Comparison of ENCODE assay signal across 8 mouse cellular contexts in genomic region chr3:35937345-35937744, GRCm38 (mm10). TPM values are rescaled to one million over a fixed set of nuclear protein-coding genes. Genes with fewer than 3 reads are reported as not detected.
DNase-seq lines count a peak whose midpoint lies in the region; ATAC-seq and TF ChIP-seq lines count a peak whose summit lies in the region.

Gene Dcun1d1 (minus strand): TSS chr3:35937445.

- no peak within 1 kb of the TSS for H3K27ac ChIP-seq in heart, embryonic 11.5 days (ENCODE audit: low read depth, low read length)
- no peak within 1 kb of the TSS for H3K27ac ChIP-seq in midbrain, postnatal 0 days (ENCODE audit: low read depth, low read length)

- no peak within 1 kb of the TSS for H3K9ac ChIP-seq in heart, embryonic 11.5 days (ENCODE audit: low read depth, low read length)
- H3K9ac ChIP-seq in midbrain, postnatal 0 days (replicated peaks; ENCODE audit: low read length, poor library complexity, severe bottlenecking): no peak within 1 kb of the TSS

- 91% methylated on average over 6 of the region's 6 CpGs for WGBS in heart, embryonic 11.5 days (ENCODE audit: insufficient replicate concordance)
- WGBS in midbrain, postnatal 0 days: 96% methylated on average over 6 of the region's 6 CpGs

- H3K9me3 ChIP-seq in heart, embryonic 11.5 days (replicated peaks; ENCODE audit: control insufficient read depth, low read length): no peaks in the 10 kb centered on the region
- no peaks in the 10 kb centered on the region for H3K9me3 ChIP-seq in midbrain, postnatal 0 days (ENCODE audit: low read length)

- H3K4me1 ChIP-seq in heart, embryonic 11.5 days (ENCODE audit: control insufficient read depth, insufficient read depth, low read length): peaks cover 9% of the 10 kb centered on the region; the same call in 1 of the 2 replicates
- H3K4me1 ChIP-seq in midbrain, postnatal 0 days (ENCODE audit: insufficient read depth, low read length): no peaks in the 10 kb centered on the region

- no peaks in the 10 kb centered on the region for H3K36me3 ChIP-seq in heart, embryonic 11.5 days (ENCODE audit: control insufficient read depth, insufficient read depth, low read length)
- no peaks in the 10 kb centered on the region for H3K36me3 ChIP-seq in midbrain, postnatal 0 days (ENCODE audit: insufficient read depth, low read length)

- H3K27me3 ChIP-seq in heart, embryonic 11.5 days (ENCODE audit: control insufficient read depth, insufficient read depth, low read length): no peaks in the 10 kb centered on the region
- no peaks in the 10 kb centered on the region for H3K27me3 ChIP-seq in midbrain, postnatal 0 days (ENCODE audit: insufficient read depth, low read length)

- H3K4me3 ChIP-seq in heart, embryonic 11.5 days (ENCODE audit: low read depth, low read length): no peak within 1 kb of the TSS
- H3K4me3 ChIP-seq in midbrain, postnatal 0 days (ENCODE audit: low read depth, low read length): no peak within 1 kb of the TSS

- TF ChIP-seq CTCF in midbrain, postnatal 0 days (IDR thresholded peaks at IDR 0.05): no peak

- no peak within 1 kb of the TSS for H3K4me2 ChIP-seq in heart, embryonic 11.5 days
- no peak within 1 kb of the TSS for H3K4me2 ChIP-seq in midbrain, postnatal 0 days (ENCODE audit: low read depth, low read length, poor library complexity, severe bottlenecking)

- ATAC-seq in common myeloid progenitor, adult 5-6 weeks (replicated peaks; ENCODE audit: low read depth, poor library complexity, severe bottlenecking): no peak
- no peak for ATAC-seq in heart, embryonic 11.5 days (replicated peaks; ENCODE audit: insufficient number of reproducible peaks, low FRiP score, low TSS enrichment)
- no peak for ATAC-seq in midbrain, postnatal 0 days (ENCODE audit: low FRiP score)

- no peak for DNase-seq in layer of hippocampus, adult 18-20 months (ENCODE audit: low spot score in 2 of 2)
- DNase-seq in layer of hippocampus, adult 9-11 months: no peak
- DNase-seq in left cerebral cortex, adult 8-10 months (ENCODE audit: low spot score in 2 of 2): no peak
- DNase-seq in midbrain, postnatal 0 days (ENCODE audit: low spot score): no peak
- no peak for DNase-seq in thymus, postnatal 14 days
- no peak for DNase-seq in urinary bladder, postnatal 14 days (ENCODE audit: low spot score)

RNA-seq across cellular contexts. Expression of gene Dcun1d1, which starts in this region (rescaled TPM):
- total RNA-seq in layer of hippocampus, adult 18-20 months (2021): 10 to 100 TPM; 65.7 to 70.2 TPM
- total RNA-seq in common myeloid progenitor, adult 5-6 weeks (2017): 226 and 326 TPM in 2 replicates
- polyA plus RNA-seq in heart, embryonic 11.5 days (2014; fragmentation: Nextera tagmentation; extraction: Ambion mirVana): 76.9 and 86.7 TPM in 2 replicates
- 10 to 100 TPM; 67.1 to 84.1 (median 77.7) TPM for total RNA-seq in left cerebral cortex, adult 8-10 months (2022)
- total RNA-seq in midbrain, postnatal 0 days (2014; rRNA removed): 62.0 and 69.0 TPM in 2 replicates
- 108 and 110 TPM in 2 replicates for polyA plus RNA-seq in midbrain, postnatal 0 days (2015; fragmentation: Nextera tagmentation; extraction: Ambion mirVana)
